Mouse (Mus musculus): ENCODE measurements around the gene Fbxo21. TPM values are rescaled to one million over a fixed set of nuclear protein-coding genes. Genes with fewer than 3 reads are reported as not detected.
A peak's percentile ranks its signal among the peaks of the same experiment; 100 is the strongest.

Gene Fbxo21
- polyA plus RNA-seq, 1 experiment from 2014 or later, result 51.6 TPM

DNA sequence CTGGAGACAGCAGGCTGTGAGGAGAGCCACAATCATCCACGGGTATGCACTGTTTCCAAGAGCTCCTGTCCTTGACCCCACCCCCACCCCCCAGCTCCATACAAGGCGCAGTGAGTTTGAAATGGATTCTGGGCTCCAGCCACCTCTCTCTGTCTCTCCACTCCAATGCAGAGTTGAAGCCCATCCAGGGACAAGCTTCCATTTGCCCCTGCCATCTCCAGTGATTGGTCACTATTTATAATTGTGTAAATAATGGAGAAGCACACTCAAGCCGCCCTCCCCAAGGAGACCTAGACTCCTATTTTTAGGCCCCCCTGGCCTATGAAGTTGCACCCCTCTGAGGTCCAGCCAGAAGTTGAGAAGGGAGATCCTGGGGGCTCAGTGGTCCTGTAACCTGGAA, 46.5 kb downstream of the Fbxo21 start:
- no peak for ATAC-seq (replicated peaks; ENCODE audit: low FRiP score, low read depth)
- TF ChIP-seq CTCF (IDR thresholded peaks at IDR 0.05; ENCODE audit: low read depth), result no peak
- WGBS, result 64% methylated on average over 3 of the region's 3 CpGs

GRCm38 (mm10) chr5:118025880-118026279, 49.4 kb downstream of the Fbxo21 start:
- Histone ChIP-seq H3K4me1 (replicated peaks; ENCODE audit: insufficient read depth, low read length) (peaks cover 19% of the 10 kb centered on the region; the same call in 1 of the 2 replicates), H3K9me3 (replicated peaks; ENCODE audit: low read length) (no peaks in the 10 kb centered on the region), H3K4me2 (ENCODE audit: low read length) (no peak overlapping the region), H3K27ac (no peak overlapping the region), H3K36me3 (ENCODE audit: insufficient read depth, low read length) (no peaks in the 10 kb centered on the region), H3K9ac (ENCODE audit: low read depth, low read length) (no peak overlapping the region), H3K4me3 (replicated peaks; ENCODE audit: low read depth, low read length) (no peak overlapping the region), H3K27me3 (ENCODE audit: insufficient read depth, low read length) (peaks cover 43% of the 10 kb centered on the region)
- ATAC-seq (replicated peaks; ENCODE audit: low FRiP score, low read depth), result no peak
- DNase-seq (ENCODE audit: low spot score), result no peak
- no peak for TF ChIP-seq CTCF (IDR thresholded peaks at IDR 0.05; ENCODE audit: low read depth)
- 14% methylated on average over 12 of the region's 12 CpGs for WGBS

More for the DNA sequence above, 46.5 kb downstream of the Fbxo21 start:
- H3K9ac ChIP-seq (ENCODE audit: low read depth, low read length), result no peak overlapping the region
- no peak overlapping the region for H3K4me2 ChIP-seq (ENCODE audit: low read length)
- DNase-seq (ENCODE audit: low spot score), result no peak
- H3K36me3 ChIP-seq (ENCODE audit: insufficient read depth, low read length), result no peaks in the 10 kb centered on the region
- H3K9me3 ChIP-seq (replicated peaks; ENCODE audit: low read length), result no peaks in the 10 kb centered on the region
- H3K4me1 ChIP-seq (replicated peaks; ENCODE audit: insufficient read depth, low read length), result peaks cover 9% of the 10 kb centered on the region; the same call in 1 of the 2 replicates
- peaks cover 21% of the 10 kb centered on the region for H3K27me3 ChIP-seq (ENCODE audit: insufficient read depth, low read length)
- no peak overlapping the region for H3K27ac ChIP-seq
- H3K4me3 ChIP-seq (replicated peaks; ENCODE audit: low read depth, low read length), result no peak overlapping the region

- H3K27me3 ChIP-seq (ENCODE audit: insufficient read depth, low read length), result peaks cover 43% of the 10 kb centered on the region
Measured at GRCm38 (mm10) chr5:118026343-118026742, 49.8 kb downstream of the Fbxo21 start.

DNA sequence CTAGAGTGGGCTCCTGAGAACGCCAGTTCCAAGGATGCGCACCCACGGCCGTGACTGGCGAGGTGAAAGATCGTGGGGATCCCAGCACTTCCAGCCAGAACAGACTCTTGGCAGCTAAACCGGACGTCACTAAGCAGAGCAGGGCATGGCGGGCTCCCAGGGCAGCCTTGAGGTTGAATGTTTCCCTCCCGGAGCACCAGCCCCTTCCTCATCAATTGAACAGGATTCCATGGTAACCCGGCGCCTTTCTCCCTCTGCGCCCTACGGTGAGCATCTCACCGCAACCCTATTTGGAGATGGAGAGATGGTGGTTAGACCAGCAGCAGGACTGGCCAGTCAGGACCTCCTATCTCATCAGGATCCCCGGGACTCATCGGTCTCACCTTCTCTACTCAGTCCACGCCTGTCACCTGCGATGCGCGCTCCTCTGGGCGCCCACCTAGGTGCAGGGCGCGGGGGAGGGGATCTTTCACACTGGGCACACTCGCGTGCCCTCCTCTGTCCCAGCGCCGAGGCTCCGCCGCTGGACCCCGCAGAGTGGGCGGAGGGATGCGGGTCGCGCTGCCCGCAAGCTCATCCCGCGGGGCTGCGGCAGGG, 50.7 kb downstream of the Fbxo21 start:
- H3K27ac ChIP-seq, result no peak overlapping the region
- no peak for TF ChIP-seq CTCF (IDR thresholded peaks at IDR 0.05; ENCODE audit: low read depth)
- under 1% methylated on average over 39 of the region's 39 CpGs for WGBS
- no peaks in the 10 kb centered on the region for H3K9me3 ChIP-seq (replicated peaks; ENCODE audit: low read length)
- H3K4me3 ChIP-seq (replicated peaks; ENCODE audit: low read depth, low read length), result peak overlapping the region; percentile 55
- ATAC-seq (replicated peaks; ENCODE audit: low FRiP score, low read depth) (no peak), DNase-seq (ENCODE audit: low spot score) (no peak)
- peaks cover 19% of the 10 kb centered on the region; the same call in 1 of the 2 replicates for H3K4me1 ChIP-seq (replicated peaks; ENCODE audit: insufficient read depth, low read length)
- no peaks in the 10 kb centered on the region for H3K36me3 ChIP-seq (ENCODE audit: insufficient read depth, low read length)
- peaks cover 43% of the 10 kb centered on the region for H3K27me3 ChIP-seq (ENCODE audit: insufficient read depth, low read length)
- peak overlapping the region; percentile 52; the same call in 1 of the 2 replicates for H3K9ac ChIP-seq (ENCODE audit: low read depth, low read length)
- peak overlapping the region; percentile 96 for H3K4me2 ChIP-seq (ENCODE audit: low read length)

More at GRCm38 (mm10) chr5:118026343-118026742, 49.8 kb downstream of the Fbxo21 start:
- no peak overlapping the region for H3K4me3 ChIP-seq (replicated peaks; ENCODE audit: low read depth, low read length)
- no peak for ATAC-seq (replicated peaks; ENCODE audit: low FRiP score, low read depth)
- H3K4me1 ChIP-seq (replicated peaks; ENCODE audit: insufficient read depth, low read length), result peaks cover 19% of the 10 kb centered on the region; the same call in 1 of the 2 replicates
- no peak overlapping the region for H3K27ac ChIP-seq
- WGBS, result 4% methylated on average over 13 of the region's 13 CpGs
- no peak for TF ChIP-seq CTCF (IDR thresholded peaks at IDR 0.05; ENCODE audit: low read depth)
- H3K4me2 ChIP-seq (ENCODE audit: low read length), result no peak overlapping the region
- no peaks in the 10 kb centered on the region for H3K36me3 ChIP-seq (ENCODE audit: insufficient read depth, low read length)
- H3K9me3 ChIP-seq (replicated peaks; ENCODE audit: low read length), result no peaks in the 10 kb centered on the region
- no peak for DNase-seq (ENCODE audit: low spot score)
- H3K9ac ChIP-seq (ENCODE audit: low read depth, low read length), result no peak overlapping the region

GRCm38 (mm10) chr5:118027698-118028190, 51.2 kb downstream of the Fbxo21 start, which contains the start of gene Tesc:
Gene Tesc, plus strand, starts transcription at chr5:118027743.
- WGBS, result under 1% methylated on average over 60 of the region's 63 CpGs
- H3K9ac ChIP-seq (ENCODE audit: low read depth, low read length), result peak within 1 kb of the TSS; percentile 52; the same call in 1 of the 2 replicates
- TF ChIP-seq CTCF (IDR thresholded peaks at IDR 0.05; ENCODE audit: low read depth), result no peak
- H3K36me3 ChIP-seq (ENCODE audit: insufficient read depth, low read length), result no peaks in the 10 kb centered on the region
- H3K4me3 ChIP-seq (replicated peaks; ENCODE audit: low read depth, low read length), result peak within 1 kb of the TSS; percentile 55
- no peaks in the 10 kb centered on the region for H3K9me3 ChIP-seq (replicated peaks; ENCODE audit: low read length)
- ATAC-seq (replicated peaks; ENCODE audit: low FRiP score, low read depth) (0 out of 2 replicates have a peak, but pooled peaks have one; percentile 6), DNase-seq (ENCODE audit: low spot score) (no peak)
- H3K27ac ChIP-seq, result no peak within 1 kb of the TSS
- H3K4me2 ChIP-seq (ENCODE audit: low read length), result peak within 1 kb of the TSS; percentile 96
- H3K27me3 ChIP-seq (ENCODE audit: insufficient read depth, low read length), result peaks cover 43% of the 10 kb centered on the region
- peaks cover 19% of the 10 kb centered on the region; the same call in 1 of the 2 replicates for H3K4me1 ChIP-seq (replicated peaks; ENCODE audit: insufficient read depth, low read length)

DNA sequence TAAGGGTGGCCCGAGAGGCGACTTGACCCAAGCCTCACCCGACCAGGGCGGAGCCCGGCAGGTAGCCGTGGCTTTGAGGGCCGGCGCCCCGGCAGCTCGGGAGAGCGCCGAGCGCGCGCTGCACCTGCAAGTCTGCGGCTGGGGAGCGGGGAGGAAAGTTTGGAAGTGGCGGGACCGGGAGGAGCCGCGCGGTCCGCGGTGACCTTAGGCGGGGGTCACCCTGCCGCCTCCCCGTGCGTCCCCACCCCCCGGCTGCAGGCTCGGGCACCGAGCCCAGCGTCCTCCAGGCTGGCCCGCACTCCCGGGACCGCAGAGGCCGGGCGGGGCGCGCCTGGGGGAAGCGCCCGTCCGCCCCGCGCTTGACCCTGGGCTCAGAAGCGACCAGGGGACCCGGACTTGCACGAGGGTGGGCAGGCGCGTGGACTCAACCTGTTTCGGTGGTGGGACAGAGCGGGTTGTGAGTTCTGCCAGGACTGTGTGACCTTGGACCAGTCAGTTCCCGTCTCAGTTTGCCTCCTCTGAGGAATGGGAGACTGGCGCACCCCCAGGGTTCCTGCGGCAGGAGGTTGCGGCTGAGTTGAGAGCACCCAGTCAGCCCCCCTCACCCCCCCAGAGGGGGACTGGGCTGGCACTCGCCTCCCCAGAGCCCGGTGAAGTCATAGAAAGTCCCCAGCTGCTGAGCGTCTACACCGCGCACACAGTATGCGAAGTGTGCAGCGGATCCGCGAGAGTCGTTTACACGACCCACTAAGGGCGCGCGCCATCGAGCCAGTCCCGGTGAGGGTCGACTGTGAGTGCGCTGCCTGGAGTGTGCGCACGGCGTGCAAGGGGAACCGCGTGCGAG, 51.9 kb downstream of the Fbxo21 start:
- H3K4me2 ChIP-seq (ENCODE audit: low read length), result peak overlapping the region; percentile 96
- H3K27ac ChIP-seq, result no peak overlapping the region
- H3K4me3 ChIP-seq (replicated peaks; ENCODE audit: low read depth, low read length), result peak overlapping the region; percentile 55
- peaks cover 19% of the 10 kb centered on the region; the same call in 1 of the 2 replicates for H3K4me1 ChIP-seq (replicated peaks; ENCODE audit: insufficient read depth, low read length)
- under 1% methylated on average over 78 of the region's 79 CpGs for WGBS
- no peaks in the 10 kb centered on the region for H3K36me3 ChIP-seq (ENCODE audit: insufficient read depth, low read length)
- peak; percentile 36 for ATAC-seq (replicated peaks; ENCODE audit: low FRiP score, low read depth)
- H3K9me3 ChIP-seq (replicated peaks; ENCODE audit: low read length), result no peaks in the 10 kb centered on the region
- peak overlapping the region; percentile 52; the same call in 1 of the 2 replicates for H3K9ac ChIP-seq (ENCODE audit: low read depth, low read length)
- DNase-seq (ENCODE audit: low spot score), result no peak
- TF ChIP-seq CTCF (IDR thresholded peaks at IDR 0.05; ENCODE audit: low read depth), result no peak
- H3K27me3 ChIP-seq (ENCODE audit: insufficient read depth, low read length), result peaks cover 43% of the 10 kb centered on the region
